Mouse (Mus musculus) CH12.LX (cell line): ENCODE data around the gene Fmn2. TPM values are rescaled to one million over a fixed set of nuclear protein-coding genes. Genes with fewer than 3 reads are reported as not detected.

Experiments
- DNase-seq: peaks from one replicate; pipeline ENCODE4 v3.0.0-alpha.2; 2013; ENCODE audit errors: extremely low read depth
- H3K27ac ChIP-seq: 2 replicates; pipeline ENCODE4 v1.5.1; 2012; ENCODE audit warnings: low read depth, mild to moderate bottlenecking, control low read depth, moderate library complexity; ENCODE audit not compliant: insufficient read depth
- H3K27me3 ChIP-seq: replicated peaks from 2 replicates; pipeline ENCODE3; 2012; ENCODE audit warnings: inconsistent platforms
- H3K36me3 ChIP-seq, 2 experiments: replicated peaks in 1 of 2; 2 replicates each; pipeline versions ENCODE3 to v1.6.1; 2012; ENCODE audit warnings: inconsistent platforms in 1 of 2, low read length in 1 of 2, mild to moderate bottlenecking in 1 of 2, mixed read lengths in 1 of 2, moderate library complexity in 1 of 2; ENCODE audit not compliant: control insufficient read depth in 1 of 2, insufficient read depth in 1 of 2
- H3K4me1 ChIP-seq, 2 experiments: 2 replicates each; pipeline ENCODE4 v1.6.1; 2012; ENCODE audit warnings: inconsistent platforms in 1 of 2, moderate library complexity in 1 of 2; ENCODE audit not compliant: insufficient read depth in 2 of 2, control insufficient read depth in 1 of 2
- H3K4me2 ChIP-seq: 2 replicates; pipeline ENCODE4 v1.6.1; 2012; ENCODE audit warnings: low read depth, mild to moderate bottlenecking, control low read depth; ENCODE audit not compliant: poor library complexity, insufficient read depth, severe bottlenecking
- H3K4me3 ChIP-seq, 3 experiments: fragments of 150-350 bp in 1 of 3; sonication (generic) in 1 of 3; replicated peaks in 1 of 3; 2 replicates each; pipeline versions ENCODE3 to v1.5.1; 2011 to 2012; ENCODE audit warnings: low read depth in 2 of 3, low read length in 2 of 3, mild to moderate bottlenecking in 2 of 3, moderate library complexity in 2 of 3, control low read depth in 1 of 3, improper control_type of control experiment in 1 of 3, inconsistent platforms in 1 of 3, mixed read lengths in 1 of 3; ENCODE audit not compliant: poor library complexity in 1 of 3
- H3K79me2 ChIP-seq: replicated peaks from 2 replicates; pipeline ENCODE4 v1.6.1; 2012; ENCODE audit warnings: mild to moderate bottlenecking, moderate library complexity; ENCODE audit not compliant: control insufficient read depth, poor library complexity, insufficient read depth, severe bottlenecking; ENCODE audit errors: extremely low read depth
- H3K9ac ChIP-seq: 2 replicates; pipeline ENCODE4 v1.6.1; 2012; ENCODE audit warnings: low read depth, mild to moderate bottlenecking, control low read depth, moderate library complexity; ENCODE audit not compliant: insufficient read depth
- H3K9me3 ChIP-seq: replicated peaks from 2 replicates; pipeline ENCODE3; 2012; ENCODE audit warnings: low read length, inconsistent platforms, mixed read lengths
- BHLHE40 ChIP-seq: IDR thresholded peaks from 2 replicates; pipeline ENCODE4 v1.6.1; 2011; ENCODE audit warnings: mild to moderate bottlenecking, low read depth, low read length, improper control_type of control experiment
- CTCF ChIP-seq, 2 experiments: IDR thresholded peaks in 1 of 2; conservative IDR thresholded peaks in 1 of 2; 2 replicates each; pipeline ENCODE4 v1.5.1; 2011 to 2012; ENCODE audit warnings: low read depth in 2 of 2, low read length in 2 of 2, improper control_type of control experiment in 1 of 2, inconsistent platforms in 1 of 2, mild to moderate bottlenecking in 1 of 2, moderate library complexity in 1 of 2
- E2F4 ChIP-seq: IDR thresholded peaks from 2 replicates; pipeline ENCODE4 v1.6.1; 2011; ENCODE audit warnings: low read depth, low read length, improper control_type of control experiment; ENCODE audit not compliant: insufficient replicate concordance
- EP300 ChIP-seq: IDR thresholded peaks from 2 replicates; pipeline ENCODE4 v1.6.1; 2011; ENCODE audit warnings: low read length, improper control_type of control experiment
- ETS1 ChIP-seq: conservative IDR thresholded peaks from 2 replicates; pipeline ENCODE4 v1.6.1; 2012; ENCODE audit warnings: low read depth, mild to moderate bottlenecking, inconsistent platforms, low read length, improper control_type of control experiment, moderate library complexity
- GABPA ChIP-seq: IDR thresholded peaks from 2 replicates; pipeline ENCODE4 v1.6.1; 2012; ENCODE audit warnings: low read depth, low read length, improper control_type of control experiment, inconsistent platforms; ENCODE audit not compliant: insufficient replicate concordance
- KAT2A ChIP-seq: IDR thresholded peaks from 2 replicates; pipeline ENCODE4 v1.6.1; 2012; ENCODE audit warnings: low read length, improper control_type of control experiment, inconsistent platforms; ENCODE audit not compliant: insufficient replicate concordance
- MAX ChIP-seq: IDR thresholded peaks from 2 replicates; pipeline ENCODE4 v1.6.1; 2011; ENCODE audit warnings: low read length, improper control_type of control experiment
- MEF2A ChIP-seq: IDR thresholded peaks from 2 replicates; pipeline ENCODE4 v1.6.1; 2014; ENCODE audit warnings: low read depth, mild to moderate bottlenecking, inconsistent platforms, low read length, improper control_type of control experiment, borderline replicate concordance
- NELFE ChIP-seq: IDR thresholded peaks from 2 replicates; pipeline ENCODE4 v1.6.1; 2011; ENCODE audit warnings: low read depth, low read length, improper control_type of control experiment
- NRF1 ChIP-seq: IDR thresholded peaks from 2 replicates; pipeline ENCODE4 v1.6.1; 2014; ENCODE audit warnings: low read depth, mild to moderate bottlenecking, inconsistent platforms, low read length, improper control_type of control experiment, moderate library complexity
- POLR2A ChIP-seq: IDR thresholded peaks from 2 replicates; pipeline ENCODE4 v1.6.1; 2011; ENCODE audit warnings: low read depth, mild to moderate bottlenecking, improper control_type of control experiment, low read length
- RAD21 ChIP-seq: IDR thresholded peaks from 2 replicates; pipeline ENCODE4 v1.6.1; 2011; ENCODE audit warnings: low read depth, mild to moderate bottlenecking, low read length, improper control_type of control experiment, moderate library complexity
- RCOR1 ChIP-seq: conservative IDR thresholded peaks from 2 replicates; pipeline ENCODE4 v1.6.1; 2012; ENCODE audit warnings: low read depth, mild to moderate bottlenecking, inconsistent platforms, low read length, improper control_type of control experiment
- SIN3A ChIP-seq: IDR thresholded peaks from 2 replicates; pipeline ENCODE4 v1.6.1; 2012; ENCODE audit warnings: low read length, improper control_type of control experiment, inconsistent platforms
- UBTF ChIP-seq: IDR thresholded peaks from 2 replicates; pipeline ENCODE4 v1.6.1; 2012; ENCODE audit warnings: low read depth, mild to moderate bottlenecking, inconsistent platforms, low read length, improper control_type of control experiment, moderate library complexity
- USF1 ChIP-seq: IDR thresholded peaks from 2 replicates; pipeline ENCODE4 v1.6.1; 2014; ENCODE audit warnings: low read depth, mild to moderate bottlenecking, inconsistent platforms, low read length, improper control_type of control experiment
- USF2 ChIP-seq: conservative IDR thresholded peaks from 2 replicates; pipeline ENCODE4 v1.6.1; 2011; ENCODE audit warnings: low read depth, low read length, improper control_type of control experiment
- ZKSCAN1 ChIP-seq: IDR thresholded peaks from 2 replicates; pipeline ENCODE4 v1.6.1; 2012; ENCODE audit warnings: low read depth, inconsistent platforms, low read length, improper control_type of control experiment, borderline replicate concordance
- ZMIZ1 ChIP-seq: IDR thresholded peaks from 2 replicates; pipeline ENCODE4 v1.6.1; 2012; ENCODE audit warnings: low read depth, mild to moderate bottlenecking, inconsistent platforms, low read length, improper control_type of control experiment
- dilution Hi-C: fragments of 300-500 bp; cut with MboI; formaldehyde crosslinking; loops from 2 replicates; pipeline ENCODE4 v1.14.3; 2020; ENCODE audit warnings: low sequenced_read_pairs; ENCODE audit not compliant: extremely low pct_unique_long_range_greater_than_20kb, extremely low pct_ligation_motif_present
- in situ Hi-C: fragments of 300-500 bp; cut with MboI; formaldehyde crosslinking; loops from 3 replicates; pipeline ENCODE4 v1.14.3; 2019; ENCODE audit warnings: low sequenced_read_pairs, low pct_ligation_motif_present, low pct_unique_long_range_greater_than_20kb, mixed read lengths
- polyA plus RNA-seq: library from polyadenylated mRNA; unstranded; fragments of >175 nt; gene quantifications from 2 replicates; pipeline ENCODE4 v1.2.1, GENCODE M21; 2012; ENCODE audit warnings: low read depth; ENCODE audit not compliant: insufficient read length
- total RNA-seq, 2 experiments: library from RNA; depleted of rRNA; stranded (reverse); fragments of 300-350 nt in 1 of 2; fragments of >200 nt in 1 of 2; gene quantifications; 2 replicates each; pipeline ENCODE4 v1.2.3; 2012 to 2014

Fmn2 gene
- total and polyA plus RNA-seq, 3 experiments: 0.25 to 1.6 (median 0.51) TPM

DNA sequence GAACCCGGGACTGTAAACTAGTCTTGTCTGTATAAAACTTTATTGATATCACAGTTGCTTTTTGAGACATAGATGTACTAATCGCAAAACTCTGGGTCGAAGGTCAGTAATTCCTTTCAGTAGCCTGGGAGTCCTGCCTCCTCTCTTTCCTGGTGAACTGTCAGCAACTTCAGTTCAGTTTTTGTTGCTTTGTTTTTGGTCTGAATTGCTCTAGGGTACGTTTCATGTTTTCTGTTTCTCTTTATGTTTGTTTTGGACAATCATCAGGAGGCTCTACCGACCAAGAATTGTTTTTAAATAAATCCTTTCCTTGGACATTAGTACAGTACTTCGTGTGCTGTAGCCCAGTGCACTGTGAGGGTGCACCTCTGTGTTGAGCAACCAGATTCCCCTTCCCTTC, 231.1 kb downstream of the Fmn2 start:
- H3K9me3 ChIP-seq: no peaks in the 10 kb centered on the region
- H3K27me3 ChIP-seq: no peaks in the 10 kb centered on the region
- dilution Hi-C loops (no loop called here), in situ Hi-C loops (no loop called here)
- H3K79me2 ChIP-seq: no peaks in the 10 kb centered on the region
- no peaks in the 10 kb centered on the region for H3K4me1 ChIP-seq
- H3K9ac ChIP-seq: no peak overlapping the region
- H3K36me3 ChIP-seq: no peaks in the 10 kb centered on the region
- TF ChIP-seq KAT2A (no peak), GABPA (no peak), MAX (no peak), USF2 (no peak), ZMIZ1 (no peak), USF1 (no peak), POLR2A (no peak), NRF1 (no peak), EP300 (no peak)
- no peak for DNase-seq
- H3K4me2 ChIP-seq: no peak overlapping the region
- H3K4me3 ChIP-seq: no peak overlapping the region
- H3K27ac ChIP-seq: no peak overlapping the region

DNA sequence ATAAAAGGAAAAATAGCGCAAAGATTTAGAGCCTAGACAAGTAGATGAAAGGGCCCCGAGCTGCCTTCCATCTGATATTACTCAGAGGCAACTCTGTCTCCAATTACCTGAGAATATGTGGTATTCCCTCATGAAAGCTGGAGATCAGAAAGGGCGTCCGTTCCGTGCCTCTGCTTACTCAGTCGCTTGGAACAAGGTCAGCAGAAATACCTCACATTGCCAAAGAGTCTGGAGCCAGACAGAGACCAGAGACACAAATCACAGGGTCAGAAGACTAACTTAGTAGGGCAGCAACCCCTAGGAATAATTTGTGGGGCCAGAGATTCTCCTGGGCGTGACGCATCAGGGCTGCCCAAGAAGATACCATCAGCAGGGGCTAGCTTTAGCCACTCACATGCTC, 237.3 kb downstream of the Fmn2 start:
- Histone ChIP-seq H3K9me3 (no peaks in the 10 kb centered on the region), H3K27me3 (no peaks in the 10 kb centered on the region), H3K79me2 (no peaks in the 10 kb centered on the region), H3K27ac (no peak overlapping the region), H3K4me3 (no peak overlapping the region), H3K4me2 (no peak overlapping the region), H3K36me3 (no peaks in the 10 kb centered on the region), H3K9ac (no peak overlapping the region), H3K4me1 (no peaks in the 10 kb centered on the region)
- dilution Hi-C loops: no loop called here
- TF ChIP-seq CTCF (conservative IDR thresholded peaks at IDR 0.05 in 1 of 2, IDR thresholded peaks at IDR 0.05 in 1 of 2; ENCODE audit: low read depth in 2 of 2, low read length in 2 of 2): no peak
- TF ChIP-seq NRF1: no peak
- TF ChIP-seq UBTF: no peak
- TF ChIP-seq E2F4: no peak
- TF ChIP-seq SIN3A: no peak
- TF ChIP-seq NELFE: no peak
- no peak for TF ChIP-seq BHLHE40
- no peak for TF ChIP-seq MEF2A
- no peak for DNase-seq
- in situ Hi-C loops: no loop called here

DNA sequence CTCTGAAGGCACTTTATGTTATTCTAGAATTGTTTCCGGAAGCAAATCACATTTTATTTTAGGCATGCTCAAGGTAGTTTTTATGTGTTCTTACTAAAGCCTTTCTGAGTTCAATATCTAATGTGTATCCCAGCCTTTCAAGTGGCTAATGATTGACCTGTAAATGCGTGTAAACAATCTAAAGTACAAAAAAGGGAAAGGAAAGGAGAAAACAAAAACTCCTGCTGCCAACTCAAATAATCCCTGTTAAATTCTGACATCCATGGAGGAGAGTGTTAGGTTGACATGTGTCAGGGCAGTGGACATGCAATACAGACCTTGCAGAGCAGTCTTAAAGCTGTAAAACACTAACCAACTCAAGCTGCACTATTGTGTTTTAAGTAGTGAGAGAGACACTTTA, 241.0 kb downstream of the Fmn2 start:
- no peaks in the 10 kb centered on the region for H3K9me3 ChIP-seq

More for the DNA sequence above, 241.0 kb downstream of the Fmn2 start:
- dilution Hi-C loops (no loop called here), in situ Hi-C loops (no loop called here)
- DNase-seq: no peak
- no peak overlapping the region for H3K27ac ChIP-seq
- H3K27me3 ChIP-seq: no peaks in the 10 kb centered on the region
- no peaks in the 10 kb centered on the region for H3K79me2 ChIP-seq
- H3K36me3 ChIP-seq: no peaks in the 10 kb centered on the region
- no peaks in the 10 kb centered on the region for H3K4me1 ChIP-seq
- H3K4me2 ChIP-seq: no peak overlapping the region
- no peak overlapping the region for H3K9ac ChIP-seq
- TF ChIP-seq RAD21 (no peak), E2F4 (no peak), USF2 (no peak), ETS1 (no peak), NELFE (no peak), RCOR1 (no peak), SIN3A (no peak), EP300 (no peak), ZKSCAN1 (no peak)
- no peak overlapping the region for H3K4me3 ChIP-seq
